17 mouse cellular contexts compared by ENCODE assay signal in genomic region chr8:4495976-4496375, GRCm38 (mm10). TPM values are rescaled to one million over a fixed set of nuclear protein-coding genes. Genes with fewer than 3 reads are reported as not detected.
A peak's percentile ranks its signal among the peaks of the same experiment; 100 is the strongest.
DNase-seq lines count a peak whose midpoint lies in the region; ATAC-seq and TF ChIP-seq lines count a peak whose summit lies in the region.
"Had no signal": no experiment of that assay in that cellular context is flagged by ENCODE, and none has a peak within 500 bp of the region (broad histone marks: within the 10 kb centered on the region; RNA-seq: fewer than 3 reads in every experiment).

No protein-coding gene starts in this region.

- no peak overlapping the region for H3K9ac ChIP-seq in heart, embryonic 13.5 days
- H3K9ac ChIP-seq in midbrain, embryonic 16.5 days (ENCODE audit: low read depth, low read length) = no peak overlapping the region; the same call in 1 of the 2 replicates
- H3K9ac ChIP-seq: kidney, embryonic 15.5 days; limb, embryonic 12.5 days had no signal

- no peak for DNase-seq in heart, postnatal 4 days
- DNase-seq in layer of hippocampus, adult 2 months (ENCODE audit: low spot score in 2 of 2) = no peak
- DNase-seq in layer of hippocampus, adult 9-11 months = no peak
- DNase-seq in adipocyte (ENCODE audit: low spot score) = peak; percentile 59
- DNase-seq in ovary, postnatal 14 days (ENCODE audit: low spot score) = no peak
- DNase-seq: B cell, adult 2 months; right cerebral cortex, postnatal 25 days; thymus, adult 2 months had no signal

- H3K27me3 ChIP-seq in heart, embryonic 13.5 days (replicated peaks) = no peaks in the 10 kb centered on the region
- no peaks in the 10 kb centered on the region for H3K27me3 ChIP-seq in midbrain, embryonic 16.5 days (ENCODE audit: control insufficient read depth, insufficient read depth, low read depth, low read length)
- H3K27me3 ChIP-seq: kidney, embryonic 15.5 days; limb, embryonic 12.5 days; megakaryocyte, embryonic 14.5 days had no signal

- H3K27ac ChIP-seq in heart, embryonic 13.5 days (replicated peaks) = 0 out of 2 replicates have a peak overlapping the region, but pooled peaks have one; percentile 30
- no peak overlapping the region for H3K27ac ChIP-seq in layer of hippocampus, adult 2 months
- H3K27ac ChIP-seq in midbrain, embryonic 16.5 days (ENCODE audit: low read length) = no peak overlapping the region
- H3K27ac ChIP-seq: embryonic facial prominence, embryonic 10.5 days; kidney, embryonic 15.5 days; limb, embryonic 12.5 days had no signal

- H3K4me2 ChIP-seq in heart, embryonic 13.5 days = peak overlapping the region; percentile 10
- peak overlapping the region; percentile 71 for H3K4me2 ChIP-seq in midbrain, embryonic 16.5 days (ENCODE audit: low read length)
- H3K4me2 ChIP-seq: kidney, embryonic 15.5 days; limb, embryonic 12.5 days had no signal

- no peak for ATAC-seq in heart, embryonic 13.5 days (ENCODE audit: extremely low read depth, insufficient number of reproducible peaks, low FRiP score, low TSS enrichment)
- ATAC-seq in midbrain, embryonic 16.5 days = no peak
- no peak for ATAC-seq in megakaryocyte progenitor cell, adult 5-6 weeks (replicated peaks; ENCODE audit: poor library complexity)
- ATAC-seq: inflammation-experienced regulatory T-cells, adult 6 months had no signal

- H3K9me3 ChIP-seq in heart, embryonic 13.5 days = no peaks in the 10 kb centered on the region
- no peaks in the 10 kb centered on the region for H3K9me3 ChIP-seq in midbrain, embryonic 16.5 days (replicated peaks; ENCODE audit: control insufficient read depth, low read length, poor library complexity, severe bottlenecking)
- H3K9me3 ChIP-seq: embryonic facial prominence, embryonic 10.5 days; kidney, embryonic 15.5 days; limb, embryonic 12.5 days; megakaryocyte, embryonic 14.5 days had no signal

- no peak overlapping the region for H3K4me3 ChIP-seq in heart, embryonic 13.5 days
- peak overlapping the region; percentile 0; the same call in 1 of the 2 replicates for H3K4me3 ChIP-seq in layer of hippocampus, adult 2 months
- H3K4me3 ChIP-seq in midbrain, embryonic 16.5 days (ENCODE audit: low read depth, low read length) = no peak overlapping the region
- H3K4me3 ChIP-seq: embryonic facial prominence, embryonic 10.5 days; erythroblast, embryonic 14.5 days; kidney, embryonic 15.5 days; limb, embryonic 12.5 days; megakaryocyte, embryonic 14.5 days had no signal

- peaks cover 61% of the 10 kb centered on the region for H3K4me1 ChIP-seq in heart, embryonic 13.5 days
- H3K4me1 ChIP-seq in midbrain, embryonic 16.5 days (ENCODE audit: control insufficient read depth, insufficient read depth, low read length) = peaks cover 18% of the 10 kb centered on the region

- no peak for TF ChIP-seq CTCF in layer of hippocampus, adult 2 months (conservative IDR thresholded peaks at IDR 0.05)

- WGBS in heart, embryonic 13.5 days = 61% methylated on average over 6 of the region's 6 CpGs
- WGBS in midbrain, embryonic 16.5 days = 72% methylated on average over 6 of the region's 6 CpGs

- H3K36me3 ChIP-seq in heart, embryonic 13.5 days = peaks cover 27% of the 10 kb centered on the region
- H3K36me3 ChIP-seq in midbrain, embryonic 16.5 days (ENCODE audit: control insufficient read depth, insufficient read depth, low read length) = no peaks in the 10 kb centered on the region
- H3K36me3 ChIP-seq: kidney, embryonic 15.5 days; limb, embryonic 12.5 days had no signal

RNA-seq across cellular contexts. Expression of gene Cers4, which starts 3.1 kb away (rescaled TPM):
- polyA plus RNA-seq in heart, embryonic 13.5 days (2015; fragmentation: Nextera tagmentation; extraction: Ambion mirVana) = 37.3 and 39.9 TPM in 2 replicates
- 10 to 100 TPM; 59.9 to 65.8 TPM for total RNA-seq in heart, postnatal 4 days (2021)
- total RNA-seq in layer of hippocampus, adult 2 months (2021) = 10 to 100 TPM; 50.6 to 51.3 TPM
- polyA plus RNA-seq in midbrain, embryonic 16.5 days (2015; fragmentation: Nextera tagmentation; extraction: Ambion mirVana) = 58.8 and 59.3 TPM in 2 replicates
- total RNA-seq in megakaryocyte progenitor cell, adult 5-6 weeks (2015) = 1.8 and 3.2 TPM in 2 replicates
- total RNA-seq in megakaryocyte progenitor cell, adult 5-6 weeks (2017) = 0.67 and 3.2 TPM in 2 replicates
- polyA plus RNA-seq: erythroblast, embryonic 14.5 days had no signal

Comparison
In these comparisons a context has a peak if more than half of its experiments do, and no peak if none do; other contexts are left out.
1. RNA of gene Cers4, which starts 3.1 kb away (total RNA-seq): 59.9 to 65.8 TPM in heart, postnatal 4 days and 50.6 to 51.3 TPM in layer of hippocampus, adult 2 months; 0.67 to 3.2 TPM in megakaryocyte progenitor cell, adult 5-6 weeks; every median in the first group is over 10 times any median in the second.